Mouse (Mus musculus) liver, embryonic 12.5 days (tissue): Measurements from ENCODE around the gene Ift122. TPM values are rescaled to one million over a fixed set of nuclear protein-coding genes. Genes with fewer than 3 reads are reported as not detected.

ENCODE experiments used
- ATAC-seq: fragments of 200-750 bp; cut with Nextera tagmentation; 2 replicates; pipeline ENCODE4 v1.8.0; 2017; ENCODE audit warnings: moderate number of reproducible peaks, mild to moderate bottlenecking, moderate library complexity
- H3K27ac ChIP-seq: fragments of 300-500 bp; sonication (generic); 2 replicates; pipeline ENCODE4 v1.5.1; 2016; ENCODE audit warnings: mild to moderate bottlenecking
- H3K27me3 ChIP-seq: fragments of 300-500 bp; sonication (generic); replicated peaks from 2 replicates; pipeline ENCODE4 v1.6.1; 2016; ENCODE audit warnings: mild to moderate bottlenecking, moderate library complexity
- H3K36me3 ChIP-seq: fragments of 300-500 bp; sonication (generic); 2 replicates; pipeline ENCODE4 v1.6.1; 2016; ENCODE audit warnings: mild to moderate bottlenecking, moderate library complexity
- H3K4me1 ChIP-seq: fragments of 300-500 bp; sonication (generic); 2 replicates; pipeline ENCODE4 v1.6.1; 2016
- H3K4me2 ChIP-seq: fragments of 300-500 bp; sonication (generic); 2 replicates; pipeline ENCODE4 v1.6.1; 2016; ENCODE audit warnings: mild to moderate bottlenecking, moderate library complexity
- H3K4me3 ChIP-seq: fragments of 300-500 bp; sonication (generic); 2 replicates; pipeline ENCODE4 v1.5.1; 2016; ENCODE audit warnings: mild to moderate bottlenecking, moderate library complexity
- H3K9ac ChIP-seq: fragments of 300-500 bp; sonication (generic); 2 replicates; pipeline ENCODE4 v1.6.1; 2016; ENCODE audit warnings: mild to moderate bottlenecking, moderate library complexity
- H3K9me3 ChIP-seq: fragments of 300-500 bp; sonication (generic); replicated peaks from 2 replicates; pipeline ENCODE4 v1.6.1; 2016; ENCODE audit warnings: mild to moderate bottlenecking, moderate library complexity
- WGBS: fragments of 180-500 bp; shearing (Covaris S2); methylation state at CpG from one replicate; pipeline ENCODE4 v1.1.7; 2016; ENCODE audit not compliant: insufficient replicate concordance; 5-methylcytosine and 5-hydroxymethylcytosine counted together
- polyA plus RNA-seq: library from polyadenylated mRNA; unstranded; fragments of >200 nt; fragmentation: Nextera tagmentation; extraction: Ambion mirVana; gene quantifications from 2 replicates; pipeline ENCODE4 v1.2.1, GENCODE M21; 2016

Gene Ift122
- polyA plus RNA-seq = 4.8 and 5.3 TPM in 2 replicates

- Histone ChIP-seq H3K9me3 (no peaks in the 10 kb centered on the region), H3K27me3 (no peaks in the 10 kb centered on the region), H3K4me3 (peak within 1 kb of the TSS; percentile 75), H3K9ac (peak within 1 kb of the TSS; percentile 72), H3K4me1 (peaks cover 26% of the 10 kb centered on the region), H3K36me3 (peaks cover 26% of the 10 kb centered on the region), H3K4me2 (peak within 1 kb of the TSS; percentile 84), H3K27ac (peak within 1 kb of the TSS; percentile 88)
- 1% methylated on average over 51 of the region's 51 CpGs for WGBS
- peak; percentile 99 for ATAC-seq
These were observed at the start of gene Ift122, which contains the start of gene Mbd4 for GRCm38 (mm10) chr6:115853091-115853813. Ift122 (plus strand) TSS chr6:115853470. Mbd4 (minus strand) TSS chr6:115853371.

- no peak overlapping the region for H3K9ac ChIP-seq
- 51% methylated on average over 16 of the region's 16 CpGs for WGBS
- no peaks in the 10 kb centered on the region for H3K9me3 ChIP-seq
- H3K36me3 ChIP-seq = peaks cover 88% of the 10 kb centered on the region
- H3K4me2 ChIP-seq = no peak overlapping the region
- no peaks in the 10 kb centered on the region for H3K27me3 ChIP-seq
- no peak overlapping the region for H3K4me3 ChIP-seq
- ATAC-seq = peak; percentile 39
- peaks cover 28% of the 10 kb centered on the region for H3K4me1 ChIP-seq
- H3K27ac ChIP-seq = peak overlapping the region; percentile 66
These were observed 49.5 kb upstream of the Ift122 start for GRCm38 (mm10) chr6:115803541-115804382.

GRCm38 (mm10) chr6:115804432-115805192 lies 48.7 kb upstream of the Ift122 start:
- no peak overlapping the region for H3K27ac ChIP-seq
- H3K4me2 ChIP-seq = no peak overlapping the region
- H3K4me3 ChIP-seq = no peak overlapping the region
- no peak for ATAC-seq
- no peaks in the 10 kb centered on the region for H3K9me3 ChIP-seq
- peaks cover 80% of the 10 kb centered on the region for H3K36me3 ChIP-seq
- peaks cover 35% of the 10 kb centered on the region for H3K4me1 ChIP-seq
- H3K27me3 ChIP-seq = no peaks in the 10 kb centered on the region
- no peak overlapping the region for H3K9ac ChIP-seq
- WGBS = 50% methylated on average over 10 of the region's 10 CpGs

- no peak for ATAC-seq
- WGBS = 2% methylated on average over 15 of the region's 15 CpGs
These were observed 45.6 kb upstream of the Ift122 start for GRCm38 (mm10) chr6:115807464-115808195.

GRCm38 (mm10) chr6:115808196-115808487 lies 45.1 kb upstream of the Ift122 start:
- Histone ChIP-seq H3K4me1 (peaks cover 38% of the 10 kb centered on the region), H3K9me3 (no peaks in the 10 kb centered on the region), H3K9ac (peak overlapping the region; percentile 93), H3K4me3 (peak overlapping the region; percentile 87), H3K4me2 (peak overlapping the region; percentile 91), H3K36me3 (peaks cover 46% of the 10 kb centered on the region), H3K27ac (peak overlapping the region; percentile 87), H3K27me3 (no peaks in the 10 kb centered on the region)
- ATAC-seq = no peak
- under 1% methylated on average over 22 of the region's 22 CpGs for WGBS

More at GRCm38 (mm10) chr6:115807464-115808195, 45.6 kb upstream of the Ift122 start:
- Histone ChIP-seq H3K4me3 (peak overlapping the region; percentile 87), H3K27ac (peak overlapping the region; percentile 87), H3K9ac (peak overlapping the region; percentile 93), H3K4me2 (peak overlapping the region; percentile 91), H3K27me3 (no peaks in the 10 kb centered on the region), H3K9me3 (no peaks in the 10 kb centered on the region), H3K4me1 (peaks cover 38% of the 10 kb centered on the region), H3K36me3 (peaks cover 51% of the 10 kb centered on the region)

- under 1% methylated on average over 47 of the region's 47 CpGs for WGBS
- Histone ChIP-seq H3K27ac (peak within 1 kb of the TSS; percentile 87), H3K4me3 (peak within 1 kb of the TSS; percentile 87), H3K4me1 (peaks cover 38% of the 10 kb centered on the region), H3K27me3 (no peaks in the 10 kb centered on the region), H3K9ac (peak within 1 kb of the TSS; percentile 93), H3K9me3 (no peaks in the 10 kb centered on the region), H3K36me3 (peaks cover 42% of the 10 kb centered on the region), H3K4me2 (peak within 1 kb of the TSS; percentile 91)
- ATAC-seq = peak; percentile 83
These were observed 44.6 kb upstream of the Ift122 start, which contains the start of gene Rpl32 for GRCm38 (mm10) chr6:115808488-115809231. Rpl32 (minus strand) TSS chr6:115808747.

GRCm38 (mm10) chr6:115811606-115812005 lies 41.7 kb upstream of the Ift122 start:
- Histone ChIP-seq H3K9ac (no peak overlapping the region), H3K9me3 (no peaks in the 10 kb centered on the region), H3K27ac (no peak overlapping the region), H3K27me3 (no peaks in the 10 kb centered on the region), H3K4me3 (no peak overlapping the region), H3K36me3 (peaks cover 12% of the 10 kb centered on the region), H3K4me1 (peaks cover 32% of the 10 kb centered on the region), H3K4me2 (no peak overlapping the region)
- ATAC-seq = no peak
- WGBS = 68% methylated on average over 8 of the region's 8 CpGs

GRCm38 (mm10) chr6:115814104-115814503 lies 39.2 kb upstream of the Ift122 start:
- Histone ChIP-seq H3K27ac (peak overlapping the region; percentile 52; the same call in 1 of the 2 replicates), H3K9me3 (no peaks in the 10 kb centered on the region), H3K4me1 (peaks cover 22% of the 10 kb centered on the region), H3K4me2 (peak overlapping the region; percentile 32), H3K27me3 (no peaks in the 10 kb centered on the region), H3K36me3 (no peaks in the 10 kb centered on the region), H3K9ac (peak overlapping the region; percentile 45), H3K4me3 (no peak overlapping the region)
- 13% methylated on average over 4 of the region's 4 CpGs for WGBS
- ATAC-seq = peak; percentile 70

- no peak overlapping the region for H3K4me3 ChIP-seq
- ATAC-seq = no peak
- peaks cover 23% of the 10 kb centered on the region for H3K4me1 ChIP-seq
- H3K4me2 ChIP-seq = no peak overlapping the region
- 74% methylated on average over 4 of the region's 4 CpGs for WGBS
- no peak overlapping the region for H3K27ac ChIP-seq
- no peak overlapping the region; the same call in 1 of the 2 replicates for H3K9ac ChIP-seq
- no peaks in the 10 kb centered on the region for H3K36me3 ChIP-seq
- H3K9me3 ChIP-seq = no peaks in the 10 kb centered on the region
- no peaks in the 10 kb centered on the region for H3K27me3 ChIP-seq
These were observed 38.2 kb upstream of the Ift122 start for GRCm38 (mm10) chr6:115815041-115815440.

- 78% methylated on average over 2 of the region's 2 CpGs for WGBS
- ATAC-seq = no peak
- H3K4me2 ChIP-seq = no peak overlapping the region
These were observed 35.1 kb upstream of the Ift122 start for GRCm38 (mm10) chr6:115818129-115818528.

More at GRCm38 (mm10) chr6:115818129-115818528, 35.1 kb upstream of the Ift122 start:
- Histone ChIP-seq H3K36me3 (no peaks in the 10 kb centered on the region), H3K4me1 (peaks cover 48% of the 10 kb centered on the region), H3K9me3 (no peaks in the 10 kb centered on the region), H3K27ac (no peak overlapping the region), H3K27me3 (no peaks in the 10 kb centered on the region), H3K4me3 (no peak overlapping the region), H3K9ac (no peak overlapping the region)
